Mouse (Mus musculus) CH12.LX (cell line): ENCODE measurements at regions not wholly inside any gene's neighbourhood (a gene's known extent, or its start where the extent isn't known, plus 50 kb on each side); places are given as distances from the start of the nearest gene placed in this dataset.

Experiments
- DNase-seq: peaks from one replicate; pipeline ENCODE4 v3.0.0-alpha.2; 2013; ENCODE audit errors: extremely low read depth
- H3K27ac ChIP-seq: 2 replicates; pipeline ENCODE4 v1.5.1; 2012; ENCODE audit warnings: low read depth, mild to moderate bottlenecking, control low read depth, moderate library complexity; ENCODE audit not compliant: insufficient read depth
- H3K27me3 ChIP-seq: replicated peaks from 2 replicates; pipeline ENCODE3; 2012; ENCODE audit warnings: inconsistent platforms
- H3K36me3 ChIP-seq, 2 experiments: replicated peaks in 1 of 2; 2 replicates each; pipeline versions ENCODE3 to v1.6.1; 2012; ENCODE audit warnings: inconsistent platforms in 1 of 2, low read length in 1 of 2, mild to moderate bottlenecking in 1 of 2, mixed read lengths in 1 of 2, moderate library complexity in 1 of 2; ENCODE audit not compliant: control insufficient read depth in 1 of 2, insufficient read depth in 1 of 2
- H3K4me1 ChIP-seq, 2 experiments: 2 replicates each; pipeline ENCODE4 v1.6.1; 2012; ENCODE audit warnings: inconsistent platforms in 1 of 2, moderate library complexity in 1 of 2; ENCODE audit not compliant: insufficient read depth in 2 of 2, control insufficient read depth in 1 of 2
- H3K4me2 ChIP-seq: 2 replicates; pipeline ENCODE4 v1.6.1; 2012; ENCODE audit warnings: low read depth, mild to moderate bottlenecking, control low read depth; ENCODE audit not compliant: poor library complexity, insufficient read depth, severe bottlenecking
- H3K4me3 ChIP-seq, 3 experiments: fragments of 150-350 bp in 1 of 3; sonication (generic) in 1 of 3; replicated peaks in 1 of 3; 2 replicates each; pipeline versions ENCODE3 to v1.5.1; 2011 to 2012; ENCODE audit warnings: low read depth in 2 of 3, low read length in 2 of 3, mild to moderate bottlenecking in 2 of 3, moderate library complexity in 2 of 3, control low read depth in 1 of 3, improper control_type of control experiment in 1 of 3, inconsistent platforms in 1 of 3, mixed read lengths in 1 of 3; ENCODE audit not compliant: poor library complexity in 1 of 3
- H3K79me2 ChIP-seq: replicated peaks from 2 replicates; pipeline ENCODE4 v1.6.1; 2012; ENCODE audit warnings: mild to moderate bottlenecking, moderate library complexity; ENCODE audit not compliant: control insufficient read depth, poor library complexity, insufficient read depth, severe bottlenecking; ENCODE audit errors: extremely low read depth
- H3K9ac ChIP-seq: 2 replicates; pipeline ENCODE4 v1.6.1; 2012; ENCODE audit warnings: low read depth, mild to moderate bottlenecking, control low read depth, moderate library complexity; ENCODE audit not compliant: insufficient read depth
- H3K9me3 ChIP-seq: replicated peaks from 2 replicates; pipeline ENCODE3; 2012; ENCODE audit warnings: low read length, inconsistent platforms, mixed read lengths
- BHLHE40 ChIP-seq: IDR thresholded peaks from 2 replicates; pipeline ENCODE4 v1.6.1; 2011; ENCODE audit warnings: mild to moderate bottlenecking, low read depth, low read length, improper control_type of control experiment
- CHD1 ChIP-seq: IDR thresholded peaks from 2 replicates; pipeline ENCODE4 v1.6.1; 2012; ENCODE audit warnings: low read depth, low read length, improper control_type of control experiment, inconsistent platforms
- CHD2 ChIP-seq: IDR thresholded peaks from 2 replicates; pipeline ENCODE4 v1.6.1; 2011; ENCODE audit warnings: low read length, improper control_type of control experiment
- CTCF ChIP-seq, 2 experiments: IDR thresholded peaks in 1 of 2; conservative IDR thresholded peaks in 1 of 2; 2 replicates each; pipeline ENCODE4 v1.5.1; 2011 to 2012; ENCODE audit warnings: low read depth in 2 of 2, low read length in 2 of 2, improper control_type of control experiment in 1 of 2, inconsistent platforms in 1 of 2, mild to moderate bottlenecking in 1 of 2, moderate library complexity in 1 of 2
- EP300 ChIP-seq: IDR thresholded peaks from 2 replicates; pipeline ENCODE4 v1.6.1; 2011; ENCODE audit warnings: low read length, improper control_type of control experiment
- ETS1 ChIP-seq: conservative IDR thresholded peaks from 2 replicates; pipeline ENCODE4 v1.6.1; 2012; ENCODE audit warnings: low read depth, mild to moderate bottlenecking, inconsistent platforms, low read length, improper control_type of control experiment, moderate library complexity
- GABPA ChIP-seq: IDR thresholded peaks from 2 replicates; pipeline ENCODE4 v1.6.1; 2012; ENCODE audit warnings: low read depth, low read length, improper control_type of control experiment, inconsistent platforms; ENCODE audit not compliant: insufficient replicate concordance
- IRF4 ChIP-seq: IDR thresholded peaks from 2 replicates; pipeline ENCODE4 v1.6.1; 2014; ENCODE audit warnings: low read depth, mild to moderate bottlenecking, inconsistent platforms, low read length, improper control_type of control experiment
- JUND ChIP-seq: conservative IDR thresholded peaks from 2 replicates; pipeline ENCODE4 v1.6.1; 2011; ENCODE audit warnings: low read depth, low read length, improper control_type of control experiment
- MAFK ChIP-seq: IDR thresholded peaks from 2 replicates; pipeline ENCODE4 v1.6.1; 2011; ENCODE audit warnings: low read length, improper control_type of control experiment; ENCODE audit not compliant: insufficient replicate concordance
- MAX ChIP-seq: IDR thresholded peaks from 2 replicates; pipeline ENCODE4 v1.6.1; 2011; ENCODE audit warnings: low read length, improper control_type of control experiment
- MEF2A ChIP-seq: IDR thresholded peaks from 2 replicates; pipeline ENCODE4 v1.6.1; 2014; ENCODE audit warnings: low read depth, mild to moderate bottlenecking, inconsistent platforms, low read length, improper control_type of control experiment, borderline replicate concordance
- MXI1 ChIP-seq: IDR thresholded peaks from 2 replicates; pipeline ENCODE4 v1.6.1; 2011; ENCODE audit warnings: mild to moderate bottlenecking, low read depth, low read length, improper control_type of control experiment
- MYC ChIP-seq: IDR thresholded peaks from 2 replicates; pipeline ENCODE4 v1.6.1; 2011; ENCODE audit warnings: low read depth, mild to moderate bottlenecking, improper control_type of control experiment, low read length
- NELFE ChIP-seq: IDR thresholded peaks from 2 replicates; pipeline ENCODE4 v1.6.1; 2011; ENCODE audit warnings: low read depth, low read length, improper control_type of control experiment
- NRF1 ChIP-seq: IDR thresholded peaks from 2 replicates; pipeline ENCODE4 v1.6.1; 2014; ENCODE audit warnings: low read depth, mild to moderate bottlenecking, inconsistent platforms, low read length, improper control_type of control experiment, moderate library complexity
- PAX5 ChIP-seq: IDR thresholded peaks from 2 replicates; pipeline ENCODE4 v1.6.1; 2012; ENCODE audit warnings: low read length, inconsistent platforms, mixed read lengths
- POLR2A ChIP-seq: IDR thresholded peaks from 2 replicates; pipeline ENCODE4 v1.6.1; 2011; ENCODE audit warnings: low read depth, mild to moderate bottlenecking, improper control_type of control experiment, low read length
- RAD21 ChIP-seq: IDR thresholded peaks from 2 replicates; pipeline ENCODE4 v1.6.1; 2011; ENCODE audit warnings: low read depth, mild to moderate bottlenecking, low read length, improper control_type of control experiment, moderate library complexity
- SIN3A ChIP-seq: IDR thresholded peaks from 2 replicates; pipeline ENCODE4 v1.6.1; 2012; ENCODE audit warnings: low read length, improper control_type of control experiment, inconsistent platforms
- TBP ChIP-seq: conservative IDR thresholded peaks from 2 replicates; pipeline ENCODE4 v1.6.1; 2011; ENCODE audit warnings: low read depth, low read length, improper control_type of control experiment
- USF1 ChIP-seq: IDR thresholded peaks from 2 replicates; pipeline ENCODE4 v1.6.1; 2014; ENCODE audit warnings: low read depth, mild to moderate bottlenecking, inconsistent platforms, low read length, improper control_type of control experiment
- ZKSCAN1 ChIP-seq: IDR thresholded peaks from 2 replicates; pipeline ENCODE4 v1.6.1; 2012; ENCODE audit warnings: low read depth, inconsistent platforms, low read length, improper control_type of control experiment, borderline replicate concordance
- ZMIZ1 ChIP-seq: IDR thresholded peaks from 2 replicates; pipeline ENCODE4 v1.6.1; 2012; ENCODE audit warnings: low read depth, mild to moderate bottlenecking, inconsistent platforms, low read length, improper control_type of control experiment
- dilution Hi-C: fragments of 300-500 bp; cut with MboI; formaldehyde crosslinking; loops from 2 replicates; pipeline ENCODE4 v1.14.3; 2020; ENCODE audit warnings: low sequenced_read_pairs; ENCODE audit not compliant: extremely low pct_unique_long_range_greater_than_20kb, extremely low pct_ligation_motif_present
- in situ Hi-C: fragments of 300-500 bp; cut with MboI; formaldehyde crosslinking; loops from 3 replicates; pipeline ENCODE4 v1.14.3; 2019; ENCODE audit warnings: low sequenced_read_pairs, low pct_ligation_motif_present, low pct_unique_long_range_greater_than_20kb, mixed read lengths

DNA sequence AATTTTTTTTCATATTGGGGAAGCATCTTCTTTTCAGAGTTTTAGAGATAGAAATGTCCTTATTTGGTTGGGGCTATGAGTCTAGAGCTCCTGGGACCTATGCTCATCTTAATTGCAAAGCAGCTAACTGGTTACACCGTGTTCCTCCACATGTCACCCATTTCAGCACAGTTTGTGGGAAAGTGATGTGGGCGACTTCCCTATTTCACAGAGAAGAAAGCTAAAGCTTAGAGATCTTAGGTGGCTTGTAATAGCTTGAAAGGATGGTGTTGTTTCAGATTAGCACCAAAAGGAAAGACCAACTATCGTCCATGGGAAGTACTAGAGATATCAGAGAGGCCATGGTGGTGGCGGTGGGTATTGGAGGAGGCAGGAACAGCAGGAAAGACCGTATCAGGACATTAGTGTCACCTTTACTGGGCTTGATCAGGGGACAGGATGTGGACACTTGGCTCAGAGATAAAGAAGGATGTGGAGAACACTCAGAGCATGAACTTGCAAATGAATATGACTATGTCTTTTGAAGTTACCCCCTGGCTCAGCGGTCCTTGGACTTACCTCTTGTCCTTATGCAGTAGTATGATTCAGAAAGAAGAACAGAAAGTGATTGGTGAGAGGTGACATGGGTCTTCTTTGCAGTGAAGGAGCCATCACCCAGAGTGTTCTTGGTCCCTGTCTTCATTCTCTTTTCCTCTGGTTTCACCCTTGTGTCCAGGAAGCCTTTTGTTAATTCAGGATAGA lies 182.4 kb upstream of the Stt3b start:
- Histone ChIP-seq H3K4me1 (peaks cover 36 to 63% of the 10 kb centered on the region in 2 experiments), H3K4me2 (peak overlapping the region; percentile 51), H3K36me3 (no peaks in the 10 kb centered on the region), H3K4me3 (peak overlapping the region in 2 of 3 experiments; percentile 15 to 22), H3K9ac (0 out of 2 replicates have a peak overlapping the region, but pooled peaks have one; percentile 18), H3K27me3 (no peaks in the 10 kb centered on the region), H3K79me2 (no peaks in the 10 kb centered on the region), H3K27ac (peak overlapping the region; percentile 97), H3K9me3 (no peaks in the 10 kb centered on the region)
- peak; percentile 88 for DNase-seq
- dilution Hi-C loops = no loop called here
- in situ Hi-C loops = loop anchor here (10.0 kb wide), 1 partner anchor 132 kb away; no protein-coding TSS in a partner anchor
- TF ChIP-seq POLR2A (peak; percentile 43; the same call in 1 of the 2 replicates), CTCF (conservative IDR thresholded peaks at IDR 0.05 in 1 of 2, IDR thresholded peaks at IDR 0.05 in 1 of 2; ENCODE audit: low read depth in 2 of 2, low read length in 2 of 2) (no peak), PAX5 (no peak), EP300 (peak; percentile 72), GABPA (no peak), ZKSCAN1 (no peak), USF1 (no peak), CHD2 (peak; percentile 35; the same call in 1 of the 2 replicates), RAD21 (no peak; the same call in none of the 2 replicates), IRF4 (peak; percentile 68), MYC (peak; percentile 90), JUND (0 out of 2 replicates have a peak, but pooled peaks have one; percentile 22), MAFK (no peak), NRF1 (0 out of 2 replicates have a peak, but pooled peaks have one; percentile 13), MAX (peak; percentile 76), CHD1 (peak; percentile 82; the same call in 1 of the 2 replicates), MXI1 (peak; percentile 42; the same call in 1 of the 2 replicates), TBP (peak; percentile 39), ETS1 (peak; percentile 62), MEF2A (no peak; the same call in 1 of the 2 replicates), BHLHE40 (peak; percentile 65), SIN3A (0 out of 2 replicates have a peak, but pooled peaks have one; percentile 53), ZMIZ1 (peak; percentile 63; the same call in 1 of the 2 replicates), NELFE (peak; percentile 37)
